Mouse (Mus musculus) embryonic facial prominence, embryonic 15.5 days (tissue): Measurements from ENCODE around the gene Otoa. TPM values are rescaled to one million over a fixed set of nuclear protein-coding genes. Genes with fewer than 3 reads are reported as not detected.

Experiments
- ATAC-seq: fragments of 200-750 bp; cut with Nextera tagmentation; 2 replicates; pipeline ENCODE4 v1.8.0; 2017; ENCODE audit warnings: low read depth, moderate TSS enrichment; ENCODE audit not compliant: insufficient number of reproducible peaks, low FRiP score, low TSS enrichment
- H3K27ac ChIP-seq: fragments of 300-500 bp; sonication (generic); replicated peaks from 2 replicates; pipeline ENCODE4 v1.5.1; 2015; ENCODE audit warnings: mild to moderate bottlenecking, inconsistent platforms
- H3K27me3 ChIP-seq: fragments of 300-500 bp; sonication (generic); 2 replicates; pipeline ENCODE4 v1.6.1; 2015; ENCODE audit warnings: inconsistent platforms
- H3K36me3 ChIP-seq: fragments of 300-500 bp; sonication (generic); 2 replicates; pipeline ENCODE4 v1.6.1; 2015; ENCODE audit warnings: mild to moderate bottlenecking, inconsistent platforms
- H3K4me1 ChIP-seq: fragments of 300-500 bp; sonication (generic); 2 replicates; pipeline ENCODE4 v1.6.1; 2015; ENCODE audit warnings: inconsistent platforms
- H3K4me2 ChIP-seq: fragments of 300-500 bp; sonication (generic); replicated peaks from 2 replicates; pipeline ENCODE4 v1.6.1; 2015; ENCODE audit warnings: mild to moderate bottlenecking, inconsistent platforms
- H3K4me3 ChIP-seq: fragments of 300-500 bp; sonication (generic); replicated peaks from 2 replicates; pipeline ENCODE4 v1.5.1; 2015; ENCODE audit warnings: mild to moderate bottlenecking, inconsistent platforms
- H3K9ac ChIP-seq: fragments of 300-500 bp; sonication (generic); 2 replicates; pipeline ENCODE4 v1.6.1; 2015; ENCODE audit warnings: inconsistent platforms
- H3K9me3 ChIP-seq: fragments of 300-500 bp; sonication (generic); replicated peaks from 2 replicates; pipeline ENCODE4 v1.6.1; 2016; ENCODE audit warnings: inconsistent platforms
- WGBS: fragments of 180-500 bp; shearing (Covaris S2); methylation state at CpG from one replicate; pipeline ENCODE4 v1.1.7; 2015; 5-methylcytosine and 5-hydroxymethylcytosine counted together
- polyA plus RNA-seq: library from polyadenylated mRNA; unstranded; fragments of >200 nt; fragmentation: Nextera tagmentation; extraction: Ambion mirVana; gene quantifications from 2 replicates; pipeline ENCODE4 v1.2.1, GENCODE M21; 2015

Gene Otoa
- 0.61 and 0.75 TPM in 2 replicates for polyA plus RNA-seq

GRCm38 (mm10) chr7:121081350-121081749 lies at the start of gene Otoa:
Gene Otoa, plus strand, starts transcription at chr7:121081650.
- Histone ChIP-seq H3K4me1 (peaks cover 13% of the 10 kb centered on the region; the same call in 1 of the 2 replicates), H3K9me3 (no peaks in the 10 kb centered on the region), H3K27me3 (no peaks in the 10 kb centered on the region), H3K4me2 (no peak within 1 kb of the TSS), H3K4me3 (no peak within 1 kb of the TSS), H3K27ac (no peak within 1 kb of the TSS), H3K36me3 (peaks cover 20% of the 10 kb centered on the region), H3K9ac (no peak within 1 kb of the TSS)
- WGBS, result 80% methylated on average over 4 of the region's 4 CpGs
- ATAC-seq, result no peak

GRCm38 (mm10) chr7:121033856-121034652 lies 47.4 kb upstream of the Otoa start, which contains the start of gene Mettl9:
Gene Mettl9, plus strand, starts transcription at chr7:121034445.
- peak; percentile 98 for ATAC-seq
- 2% methylated on average over 42 of the region's 43 CpGs for WGBS
- peak within 1 kb of the TSS; percentile 85 for H3K4me3 ChIP-seq

GRCm38 (mm10) chr7:121034701-121035141 lies 46.7 kb upstream of the Otoa start:
- under 1% methylated on average over 46 of the region's 63 CpGs for WGBS
- H3K4me1 ChIP-seq, result peaks cover 14% of the 10 kb centered on the region
- H3K27me3 ChIP-seq, result peaks cover 6% of the 10 kb centered on the region; the same call in 1 of the 2 replicates
- H3K36me3 ChIP-seq, result no peaks in the 10 kb centered on the region
- H3K27ac ChIP-seq, result peak overlapping the region; percentile 93
- H3K9ac ChIP-seq, result peak overlapping the region; percentile 95
- H3K4me2 ChIP-seq, result peak overlapping the region; percentile 61
- peak; percentile 73 for ATAC-seq
- peak overlapping the region; percentile 85 for H3K4me3 ChIP-seq
- H3K9me3 ChIP-seq, result no peaks in the 10 kb centered on the region

More at GRCm38 (mm10) chr7:121033856-121034652, 47.4 kb upstream of the Otoa start, which contains the start of gene Mettl9:
- Histone ChIP-seq H3K9me3 (no peaks in the 10 kb centered on the region), H3K27ac (peak within 1 kb of the TSS; percentile 93), H3K9ac (peak within 1 kb of the TSS; percentile 95), H3K27me3 (peaks cover 6% of the 10 kb centered on the region; the same call in 1 of the 2 replicates), H3K4me2 (peak within 1 kb of the TSS; percentile 81), H3K36me3 (no peaks in the 10 kb centered on the region), H3K4me1 (peaks cover 11% of the 10 kb centered on the region)

GRCm38 (mm10) chr7:121035161-121035721 lies 46.2 kb upstream of the Otoa start:
- peaks cover 19% of the 10 kb centered on the region for H3K4me1 ChIP-seq
- under 1% methylated on average over 24 of the region's 24 CpGs for WGBS
- peak overlapping the region; percentile 95 for H3K9ac ChIP-seq
- peak; percentile 32; the same call in 1 of the 2 replicates for ATAC-seq
- peak overlapping the region; percentile 85 for H3K4me3 ChIP-seq
- H3K27me3 ChIP-seq, result peaks cover 6% of the 10 kb centered on the region; the same call in 1 of the 2 replicates
- H3K4me2 ChIP-seq, result peak overlapping the region; percentile 61
- no peaks in the 10 kb centered on the region for H3K9me3 ChIP-seq
- no peaks in the 10 kb centered on the region for H3K36me3 ChIP-seq
- peak overlapping the region; percentile 93 for H3K27ac ChIP-seq

GRCm38 (mm10) chr7:121040595-121040994 lies 40.9 kb upstream of the Otoa start:
- no peak overlapping the region for H3K27ac ChIP-seq
- no peak overlapping the region for H3K9ac ChIP-seq
- H3K9me3 ChIP-seq, result no peaks in the 10 kb centered on the region
- no peaks in the 10 kb centered on the region for H3K36me3 ChIP-seq
- no peak overlapping the region for H3K4me3 ChIP-seq
- ATAC-seq, result no peak
- peaks cover 32% of the 10 kb centered on the region for H3K4me1 ChIP-seq
- H3K4me2 ChIP-seq, result no peak overlapping the region
- H3K27me3 ChIP-seq, result no peaks in the 10 kb centered on the region
- WGBS, result 52% methylated on average over 4 of the region's 4 CpGs

GRCm38 (mm10) chr7:121041989-121042388 lies 39.5 kb upstream of the Otoa start:
- ATAC-seq, result no peak
- Histone ChIP-seq H3K4me2 (no peak overlapping the region), H3K27me3 (no peaks in the 10 kb centered on the region), H3K36me3 (no peaks in the 10 kb centered on the region), H3K4me1 (peaks cover 21% of the 10 kb centered on the region), H3K9me3 (no peaks in the 10 kb centered on the region), H3K9ac (no peak overlapping the region), H3K4me3 (no peak overlapping the region), H3K27ac (no peak overlapping the region)
- 65% methylated on average over 1 of the region's 1 CpGs for WGBS

- Histone ChIP-seq H3K9me3 (no peaks in the 10 kb centered on the region), H3K27me3 (no peaks in the 10 kb centered on the region), H3K4me1 (peaks cover 21% of the 10 kb centered on the region; the same call in 1 of the 2 replicates), H3K9ac (no peak overlapping the region), H3K36me3 (no peaks in the 10 kb centered on the region), H3K4me2 (no peak overlapping the region), H3K4me3 (no peak overlapping the region), H3K27ac (no peak overlapping the region)
- WGBS, result 86% methylated on average over 3 of the region's 3 CpGs
- ATAC-seq, result no peak
Measured at GRCm38 (mm10) chr7:121043004-121043403, 38.4 kb upstream of the Otoa start.

- Histone ChIP-seq H3K4me1 (peaks cover 21% of the 10 kb centered on the region; the same call in 1 of the 2 replicates), H3K27me3 (no peaks in the 10 kb centered on the region), H3K36me3 (peaks cover 3% of the 10 kb centered on the region; the same call in 1 of the 2 replicates), H3K9me3 (no peaks in the 10 kb centered on the region), H3K4me2 (no peak overlapping the region), H3K9ac (no peak overlapping the region), H3K4me3 (no peak overlapping the region), H3K27ac (no peak overlapping the region)
- 94% methylated on average over 1 of the region's 1 CpGs for WGBS
- no peak for ATAC-seq
Measured at GRCm38 (mm10) chr7:121043510-121043909, 37.9 kb upstream of the Otoa start.

GRCm38 (mm10) chr7:121044251-121044650 lies 37.2 kb upstream of the Otoa start:
- ATAC-seq, result no peak
- 91% methylated on average over 1 of the region's 1 CpGs for WGBS

GRCm38 (mm10) chr7:121045671-121046453 lies 35.6 kb upstream of the Otoa start:
- Histone ChIP-seq H3K4me1 (0 out of 2 replicates have a peak, but pooled peaks cover 10% of the 10 kb centered on the region), H3K27ac (no peak overlapping the region), H3K27me3 (no peaks in the 10 kb centered on the region), H3K9ac (no peak overlapping the region), H3K4me2 (no peak overlapping the region), H3K4me3 (no peak overlapping the region), H3K9me3 (no peaks in the 10 kb centered on the region), H3K36me3 (peaks cover 13% of the 10 kb centered on the region)
- ATAC-seq, result no peak
- 88% methylated on average over 6 of the region's 6 CpGs for WGBS

More at GRCm38 (mm10) chr7:121044251-121044650, 37.2 kb upstream of the Otoa start:
- no peaks in the 10 kb centered on the region for H3K27me3 ChIP-seq
- peaks cover 5% of the 10 kb centered on the region; the same call in 1 of the 2 replicates for H3K36me3 ChIP-seq
- H3K27ac ChIP-seq, result no peak overlapping the region
- peaks cover 21% of the 10 kb centered on the region; the same call in 1 of the 2 replicates for H3K4me1 ChIP-seq
- no peaks in the 10 kb centered on the region for H3K9me3 ChIP-seq
- no peak overlapping the region for H3K4me2 ChIP-seq
- H3K9ac ChIP-seq, result no peak overlapping the region
- no peak overlapping the region for H3K4me3 ChIP-seq
